Mouse (Mus musculus) limb, embryonic 14.5 days (tissue): ENCODE results near the gene Naa35. TPM values are rescaled to one million over a fixed set of nuclear protein-coding genes. Genes with fewer than 3 reads are reported as not detected.
"Not testable (repeated sequence)": the region's sequence is repeated elsewhere in the genome, so short reads cannot be mapped to it uniquely, and the experiment has no call there.

Source experiments
- ATAC-seq: fragments of 200-750 bp; cut with Nextera tagmentation; 2 replicates; pipeline ENCODE4 v1.8.0; 2017; ENCODE audit warnings: low read depth, moderate number of reproducible peaks, moderate TSS enrichment; ENCODE audit not compliant: low FRiP score
- DNase-seq: peaks from one replicate; pipeline ENCODE4 v3.0.0-alpha.2; 2015; ENCODE audit warnings: low spot score
- H3K27ac ChIP-seq: fragments of 300-500 bp; sonication (generic); replicated peaks from 2 replicates; pipeline ENCODE4 v1.5.1; 2014; ENCODE audit warnings: low read depth, mild to moderate bottlenecking, low read length, moderate library complexity, mixed read lengths
- H3K27me3 ChIP-seq: fragments of 300-500 bp; sonication (generic); 2 replicates; pipeline ENCODE4 v1.6.1; 2014; ENCODE audit warnings: low read length, mixed read lengths; ENCODE audit not compliant: control insufficient read depth, insufficient read depth
- H3K36me3 ChIP-seq: fragments of 300-500 bp; sonication (generic); 2 replicates; pipeline ENCODE4 v1.6.1; 2014; ENCODE audit warnings: mild to moderate bottlenecking, low read length, moderate library complexity, mixed read lengths; ENCODE audit not compliant: control insufficient read depth, insufficient read depth
- H3K4me1 ChIP-seq: fragments of 300-500 bp; sonication (generic); 2 replicates; pipeline ENCODE4 v1.6.1; 2014; ENCODE audit warnings: antibody characterized with exemption, low read length, mixed read lengths; ENCODE audit not compliant: control insufficient read depth, insufficient read depth
- H3K4me2 ChIP-seq: fragments of 300-500 bp; sonication (generic); replicated peaks from 2 replicates; pipeline ENCODE4 v1.6.1; 2014; ENCODE audit warnings: low read depth, mild to moderate bottlenecking, low read length, moderate library complexity; ENCODE audit not compliant: severe bottlenecking
- H3K4me3 ChIP-seq: fragments of 300-500 bp; sonication (generic); replicated peaks from 2 replicates; pipeline ENCODE4 v1.5.1; 2014; ENCODE audit warnings: low read length
- H3K9ac ChIP-seq: fragments of 300-500 bp; sonication (generic); 2 replicates; pipeline ENCODE4 v1.6.1; 2014; ENCODE audit warnings: mild to moderate bottlenecking, low read depth, low read length, moderate library complexity; ENCODE audit not compliant: severe bottlenecking
- H3K9me3 ChIP-seq: fragments of 300-500 bp; sonication (generic); 2 replicates; pipeline ENCODE4 v1.6.1; 2016; ENCODE audit warnings: low read length; ENCODE audit not compliant: control insufficient read depth
- POLR2A ChIP-seq: fragments of 200-500 bp; IDR thresholded peaks from 2 replicates; pipeline ENCODE4 v1.8.0; 2012; ENCODE audit warnings: inconsistent platforms, mild to moderate bottlenecking, moderate library complexity, borderline replicate concordance; ENCODE audit not compliant: insufficient read depth, insufficient read length; ENCODE audit errors: extremely low read depth
- WGBS: fragments of 180-500 bp; shearing (Covaris S2); extraction: QIAGEN DNeasy Blood & Tissue Kit; methylation state at CpG from one replicate; pipeline ENCODE4 v1.1.7; 2014; 5-methylcytosine and 5-hydroxymethylcytosine counted together
- polyA plus RNA-seq, 2 experiments: library from polyadenylated mRNA; depleted of rRNA in 1 of 2; stranded (reverse) in 1 of 2; unstranded in 1 of 2; fragments of >200 nt; fragmentation: Nextera tagmentation in 1 of 2; extraction: Ambion mirVana in 1 of 2; gene quantifications; 2 replicates each; pipeline versions ENCODE4 v1.2.1 to v1.2.3; 2012 to 2014

Gene Naa35
- polyA plus RNA-seq, 2 experiments = 68.5 to 88.8 TPM

DNA sequence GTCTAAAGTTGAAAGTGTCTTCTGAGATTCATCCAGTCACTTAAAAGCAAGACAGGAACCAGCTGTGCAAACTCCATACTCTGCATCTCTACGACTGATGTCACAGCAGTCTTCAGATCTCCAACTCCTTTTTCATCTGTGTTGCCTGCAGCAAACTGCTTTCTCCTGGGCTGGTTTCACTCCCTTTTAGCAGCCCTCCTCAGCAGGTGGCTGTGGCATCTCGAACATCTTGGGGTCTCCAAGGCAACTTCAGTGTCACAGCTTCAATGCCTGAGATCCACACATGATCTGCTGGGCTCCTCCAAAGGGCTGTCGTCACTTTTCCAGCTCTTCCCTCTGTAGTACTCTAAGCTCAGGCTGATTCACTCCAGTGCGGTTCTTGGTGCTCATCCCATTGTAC lies 5.6 kb downstream of the Naa35 start:
- Histone ChIP-seq H3K36me3 (peaks cover 52% of the 10 kb centered on the region), H3K4me3 (no peak overlapping the region), H3K9ac (no peak overlapping the region), H3K4me1 (peaks cover 17% of the 10 kb centered on the region; the same call in 1 of the 2 replicates), H3K27ac (no peak overlapping the region), H3K9me3 (no peaks in the 10 kb centered on the region), H3K27me3 (no peaks in the 10 kb centered on the region), H3K4me2 (no peak overlapping the region)
- ATAC-seq (no peak), DNase-seq (no peak)
- no peak for TF ChIP-seq POLR2A
- 94% methylated on average over 4 of the region's 4 CpGs for WGBS

DNA sequence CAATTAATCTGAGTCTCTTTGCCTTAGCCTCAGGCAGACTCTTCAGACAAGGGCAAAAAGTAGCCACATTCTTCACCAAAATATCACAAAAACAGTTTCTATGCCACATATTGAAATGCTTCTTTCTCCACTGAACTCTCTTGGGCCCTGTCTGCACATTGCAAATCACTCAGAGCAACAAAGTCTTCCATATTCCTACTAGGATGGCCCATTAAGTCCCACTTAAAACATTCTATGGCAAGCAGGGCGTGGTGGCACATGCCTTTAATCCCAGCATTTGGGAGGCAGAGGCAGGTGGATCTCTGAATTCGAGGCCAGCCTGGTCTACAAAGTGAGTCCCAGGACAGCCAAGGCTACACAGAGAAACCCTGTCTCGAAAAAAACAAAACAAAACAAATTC lies 7.0 kb downstream of the Naa35 start:
- H3K9ac ChIP-seq, H3K4me1 ChIP-seq, DNase-seq, ATAC-seq, H3K4me2 ChIP-seq, H3K27me3 ChIP-seq, H3K27ac ChIP-seq, H3K4me3 ChIP-seq, H3K9me3 ChIP-seq: not testable (repeated sequence)
- H3K36me3 ChIP-seq = peaks cover 65% of the 10 kb centered on the region
- WGBS = 92% methylated on average over 3 of the region's 3 CpGs

DNA sequence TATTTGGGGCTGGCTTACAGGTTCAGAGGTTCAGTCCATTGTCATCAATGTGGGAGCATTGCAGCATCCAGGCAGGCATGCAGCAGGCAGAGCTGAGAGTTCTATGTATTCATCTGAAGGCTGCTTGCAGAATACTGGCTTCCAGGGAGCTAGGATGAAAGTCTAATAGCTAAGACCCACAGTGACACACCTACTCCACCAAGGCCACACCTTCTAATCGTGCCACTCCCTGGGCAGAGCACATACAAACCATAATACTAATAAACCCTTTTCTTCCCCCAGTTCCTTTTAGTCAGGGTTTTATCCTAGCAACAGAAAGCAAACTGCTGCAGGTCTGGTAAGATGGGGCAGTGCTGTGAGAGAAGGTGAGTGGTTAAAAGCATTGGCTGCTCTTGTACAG lies 7.6 kb downstream of the Naa35 start:
- peaks cover under 1% of the 10 kb centered on the region; the same call in 1 of the 2 replicates for H3K4me1 ChIP-seq
- H3K36me3 ChIP-seq = peaks cover 65% of the 10 kb centered on the region
- no peak overlapping the region for H3K4me2 ChIP-seq
- TF ChIP-seq POLR2A = no peak
- WGBS = 100% methylated on average over 1 of the region's 1 CpGs
- no peak overlapping the region for H3K27ac ChIP-seq
- no peak overlapping the region for H3K9ac ChIP-seq
- DNase-seq = no peak
- no peaks in the 10 kb centered on the region for H3K27me3 ChIP-seq
- no peaks in the 10 kb centered on the region for H3K9me3 ChIP-seq
- no peak overlapping the region for H3K4me3 ChIP-seq
- ATAC-seq = no peak

DNA sequence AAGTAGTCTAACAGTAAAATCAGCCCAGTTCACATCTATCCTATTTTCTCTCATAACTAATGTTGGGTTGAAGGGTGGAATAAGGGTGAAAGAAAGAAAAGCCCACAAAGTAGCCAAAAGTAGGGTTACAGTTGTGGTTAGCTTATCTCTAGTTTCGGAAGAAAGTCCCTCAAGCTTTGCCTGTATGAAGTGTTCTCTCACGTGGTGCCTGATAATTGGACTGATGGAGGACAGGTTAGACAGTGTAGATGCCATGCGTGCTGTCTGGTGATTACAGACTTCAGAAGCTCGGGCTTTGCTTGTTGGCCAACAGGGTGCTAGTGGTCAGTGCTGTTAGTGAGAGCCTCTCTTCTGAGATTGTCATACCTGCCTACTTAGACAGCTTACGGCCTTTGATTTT lies 18.0 kb downstream of the Naa35 start:
- ATAC-seq (no peak), DNase-seq (no peak)
- no peak overlapping the region for H3K4me2 ChIP-seq
- H3K4me3 ChIP-seq = no peak overlapping the region
- 96% methylated on average over 5 of the region's 5 CpGs for WGBS
- H3K9me3 ChIP-seq = no peaks in the 10 kb centered on the region
- H3K9ac ChIP-seq = no peak overlapping the region
- H3K4me1 ChIP-seq = no peaks in the 10 kb centered on the region
- no peak for TF ChIP-seq POLR2A
- H3K36me3 ChIP-seq = peaks cover 84% of the 10 kb centered on the region
- H3K27me3 ChIP-seq = no peaks in the 10 kb centered on the region
- no peak overlapping the region for H3K27ac ChIP-seq

DNA sequence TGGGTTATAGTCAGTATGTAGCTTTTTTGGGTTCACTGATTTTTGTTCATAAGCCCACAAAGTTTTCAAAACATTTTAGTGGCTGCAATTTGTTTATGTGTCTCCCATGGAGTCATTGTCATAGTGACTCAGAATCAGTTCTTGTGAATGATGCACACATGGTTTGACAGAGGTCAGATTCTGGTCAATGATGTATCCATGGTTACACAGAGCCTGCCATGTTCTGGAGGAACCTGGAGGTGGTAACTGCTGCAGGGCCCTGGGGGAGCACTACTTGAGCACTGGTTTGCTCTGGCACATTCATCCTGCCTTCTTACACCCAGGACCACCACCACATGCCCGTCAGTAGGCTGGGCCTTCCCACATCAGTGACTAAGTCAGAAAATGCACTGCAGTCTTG lies 19.5 kb downstream of the Naa35 start:
- Histone ChIP-seq H3K4me2 (no peak overlapping the region), H3K27me3 (no peaks in the 10 kb centered on the region), H3K4me1 (no peaks in the 10 kb centered on the region), H3K36me3 (peaks cover 89% of the 10 kb centered on the region), H3K9me3 (no peaks in the 10 kb centered on the region), H3K27ac (no peak overlapping the region), H3K9ac (no peak overlapping the region), H3K4me3 (no peak overlapping the region)
- DNase-seq = no peak
- 100% methylated on average over 1 of the region's 1 CpGs for WGBS
- TF ChIP-seq POLR2A = no peak
- no peak for ATAC-seq
